Mouse (Mus musculus) myocyte (in vitro differentiated cells): Measurements from ENCODE around the gene Cgnl1. TPM values are rescaled to one million over a fixed set of nuclear protein-coding genes. Genes with fewer than 3 reads are reported as not detected.
A peak's percentile ranks its signal among the peaks of the same experiment; 100 is the strongest.

ENCODE experiments used
- H3K27me3 ChIP-seq: one replicate; pipeline ENCODE4 v1.6.1; 2011; ENCODE audit not compliant: control insufficient read depth, insufficient read depth, insufficient read length
- H3K36me3 ChIP-seq: one replicate; pipeline ENCODE4 v1.6.1; 2011; ENCODE audit not compliant: control insufficient read depth, insufficient read depth
- H3K4me2 ChIP-seq: one replicate; pipeline ENCODE4 v1.6.1; 2011; ENCODE audit warnings: low read depth, control low read depth
- H3K4me3 ChIP-seq: one replicate; pipeline ENCODE4 v1.5.1; 2011; ENCODE audit warnings: mild to moderate bottlenecking, control low read depth, moderate library complexity
- H3K79me2 ChIP-seq: one replicate; pipeline ENCODE4 v1.6.1; 2011; ENCODE audit not compliant: control insufficient read depth, insufficient read depth
- H3ac ChIP-seq: one replicate; pipeline ENCODE4 v1.6.1; 2011; ENCODE audit not compliant: control insufficient read depth, insufficient read length
- CEBPB ChIP-seq: IDR thresholded peaks from 2 replicates; pipeline ENCODE4 v1.6.1; 2011; ENCODE audit warnings: mild to moderate bottlenecking, moderate library complexity; ENCODE audit not compliant: poor library complexity, insufficient read depth, severe bottlenecking
- E2F4 ChIP-seq: IDR thresholded peaks from one replicate; pipeline ENCODE4 v1.6.1; 2011; ENCODE audit warnings: mild to moderate bottlenecking, control low read depth, moderate library complexity; ENCODE audit not compliant: insufficient read depth
- MAX ChIP-seq: IDR thresholded peaks from one replicate; pipeline ENCODE4 v1.6.1; 2011; ENCODE audit warnings: low read depth, mild to moderate bottlenecking, control low read depth
- MYOD1 ChIP-seq, 3 experiments: IDR thresholded peaks; one replicate each; pipeline ENCODE4 v1.6.1; 2011; ENCODE audit warnings: control low read depth in 2 of 3, low read depth in 2 of 3, mild to moderate bottlenecking in 2 of 3, moderate library complexity in 1 of 3; ENCODE audit not compliant: insufficient read length in 2 of 3, control insufficient read depth in 1 of 3
- MYOG ChIP-seq, 3 experiments: IDR thresholded peaks; one replicate each; pipeline ENCODE4 v1.6.1; 2011; ENCODE audit warnings: control low read depth in 2 of 3, low read depth in 2 of 3, mild to moderate bottlenecking in 2 of 3; ENCODE audit not compliant: insufficient read length in 2 of 3, control insufficient read depth in 1 of 3, insufficient read depth in 1 of 3
- POLR2A ChIP-seq: IDR thresholded peaks from one replicate; pipeline ENCODE4 v1.6.1; 2011; ENCODE audit warnings: low read depth, mild to moderate bottlenecking, control low read depth, moderate library complexity; ENCODE audit not compliant: insufficient read length
- POLR2AphosphoS2 ChIP-seq: IDR thresholded peaks from one replicate; pipeline ENCODE4 v1.6.1; 2011; ENCODE audit warnings: low read depth, control low read depth; ENCODE audit not compliant: insufficient read length
- REST ChIP-seq: IDR thresholded peaks from one replicate; pipeline ENCODE4 v1.6.1; 2011; ENCODE audit warnings: mild to moderate bottlenecking, control low read depth, moderate library complexity; ENCODE audit not compliant: insufficient read depth, insufficient read length
- SRF ChIP-seq: IDR thresholded peaks from one replicate; pipeline ENCODE4 v1.6.1; 2011; ENCODE audit warnings: low read depth; ENCODE audit not compliant: control insufficient read depth, insufficient read length
- TCF12 ChIP-seq: IDR thresholded peaks from one replicate; pipeline ENCODE4 v1.6.1; 2011; ENCODE audit warnings: mild to moderate bottlenecking, control low read depth; ENCODE audit not compliant: poor library complexity, insufficient read depth, severe bottlenecking
- TCF3 ChIP-seq: IDR thresholded peaks from one replicate; pipeline ENCODE4 v1.6.1; 2011; ENCODE audit warnings: low read depth, control low read depth; ENCODE audit not compliant: insufficient read length
- USF1 ChIP-seq: IDR thresholded peaks from one replicate; pipeline ENCODE4 v1.6.1; 2011; ENCODE audit warnings: low read depth, mild to moderate bottlenecking, control low read depth, moderate library complexity
- polyA plus RNA-seq: library from polyadenylated mRNA; unstranded; fragments of >200 nt; fragmentation: generic; extraction: Trizol; gene quantifications from one replicate; pipeline ENCODE4 v1.2.1, GENCODE M21; 2012; ENCODE audit warnings: missing spikeins

Cgnl1 gene
- polyA plus RNA-seq, 1 experiment: 3.7 TPM

DNA sequence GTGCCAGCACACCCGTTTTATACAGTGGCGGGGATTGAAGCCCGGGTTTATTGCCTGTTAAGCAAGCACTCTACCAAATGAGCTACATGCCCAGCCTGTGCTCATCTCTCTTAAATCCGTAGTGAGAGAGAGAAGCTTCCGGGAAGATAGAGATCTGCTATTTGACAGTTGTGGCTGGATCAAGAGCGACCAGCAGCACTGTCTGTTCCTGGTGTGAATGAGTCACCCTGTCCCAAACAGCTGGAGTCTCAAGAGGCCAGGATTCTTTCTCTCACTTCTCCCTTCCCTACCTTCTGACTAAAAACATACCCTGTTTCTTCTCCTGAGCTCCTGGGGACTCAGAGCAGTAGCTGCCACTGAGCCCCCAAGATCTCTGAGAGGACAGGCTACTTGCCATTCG lies 63.4 kb downstream of the Cgnl1 start:
- no peaks in the 10 kb centered on the region for H3K27me3 ChIP-seq
- TF ChIP-seq TCF3 (no peak), USF1 (no peak), MYOG (IDR thresholded peaks at IDR 0.05; ENCODE audit: control insufficient read depth in 1 of 3, insufficient read depth in 1 of 3, insufficient read length in 2 of 3, low read depth in 2 of 3) (peak in 1 of 3 experiments; percentile 35), SRF (no peak), TCF12 (no peak), CEBPB (no peak), E2F4 (no peak), MYOD1 (IDR thresholded peaks at IDR 0.05; ENCODE audit: control insufficient read depth in 1 of 3, insufficient read length in 2 of 3, low read depth in 2 of 3) (peak in 2 of 3 experiments; percentile 42 to 61)
- H3K36me3 ChIP-seq: no peaks in the 10 kb centered on the region
- H3ac ChIP-seq: no peak overlapping the region
- no peaks in the 10 kb centered on the region for H3K79me2 ChIP-seq
- no peak overlapping the region for H3K4me3 ChIP-seq
- H3K4me2 ChIP-seq: no peak overlapping the region

DNA sequence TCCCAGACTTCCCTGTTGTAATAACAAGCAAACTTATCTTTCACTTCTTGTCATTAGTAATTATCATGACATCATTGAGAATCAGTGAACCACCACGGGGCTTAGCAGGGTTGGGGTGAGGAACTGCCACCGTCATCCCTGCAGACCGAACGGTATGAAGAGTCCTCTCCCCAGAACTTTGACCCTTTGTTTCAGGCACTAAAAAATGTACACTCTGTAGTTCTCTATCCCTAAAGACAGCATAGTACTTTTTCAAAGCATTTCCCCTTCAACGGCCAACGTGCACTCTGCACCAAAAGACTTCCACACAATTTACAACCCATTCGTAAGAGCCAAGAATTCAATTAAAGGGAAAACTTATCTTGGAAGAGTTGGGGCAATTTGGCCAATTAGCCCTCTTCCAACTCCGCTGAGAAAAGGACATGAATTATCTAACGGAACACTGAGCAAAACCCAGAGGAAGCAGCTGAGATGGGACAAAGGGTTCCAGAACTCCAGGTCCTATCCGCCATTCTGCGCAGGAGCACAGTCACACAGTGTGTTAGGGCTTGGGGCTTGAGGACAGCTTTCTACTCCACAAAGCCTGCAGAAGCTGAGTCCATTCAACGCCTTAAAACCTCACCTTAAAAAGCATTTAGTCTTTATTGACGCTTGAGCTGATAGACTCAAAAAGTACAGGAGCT lies 66.9 kb downstream of the Cgnl1 start:
- H3ac ChIP-seq: no peak overlapping the region
- no peaks in the 10 kb centered on the region for H3K27me3 ChIP-seq
- no peaks in the 10 kb centered on the region for H3K79me2 ChIP-seq
- no peaks in the 10 kb centered on the region for H3K36me3 ChIP-seq
- no peak overlapping the region for H3K4me2 ChIP-seq
- TF ChIP-seq TCF3: no peak
- TF ChIP-seq MAX: no peak
- no peak overlapping the region for H3K4me3 ChIP-seq

GRCm38 (mm10) chr9:71699087-71699486 lies 72.3 kb downstream of the Cgnl1 start:
- TF ChIP-seq USF1 (no peak), MYOD1 (IDR thresholded peaks at IDR 0.05; ENCODE audit: control insufficient read depth in 1 of 3, insufficient read length in 2 of 3, low read depth in 2 of 3) (no peak), E2F4 (no peak), POLR2AphosphoS2 (no peak), MAX (no peak), TCF12 (no peak), CEBPB (no peak), REST (no peak), MYOG (IDR thresholded peaks at IDR 0.05; ENCODE audit: control insufficient read depth in 1 of 3, insufficient read depth in 1 of 3, insufficient read length in 2 of 3, low read depth in 2 of 3) (no peak), SRF (no peak), TCF3 (no peak), POLR2A (no peak)

GRCm38 (mm10) chr9:71698116-71698515 lies 73.3 kb downstream of the Cgnl1 start:
- Histone ChIP-seq H3K4me3 (no peak overlapping the region), H3K79me2 (no peaks in the 10 kb centered on the region), H3ac (no peak overlapping the region), H3K4me2 (no peak overlapping the region), H3K27me3 (no peaks in the 10 kb centered on the region), H3K36me3 (no peaks in the 10 kb centered on the region)
- TF ChIP-seq POLR2AphosphoS2: no peak
- TF ChIP-seq TCF3: no peak
- no peak for TF ChIP-seq MAX

More at GRCm38 (mm10) chr9:71699087-71699486, 72.3 kb downstream of the Cgnl1 start:
- H3K79me2 ChIP-seq: no peaks in the 10 kb centered on the region
- H3K36me3 ChIP-seq: no peaks in the 10 kb centered on the region
- H3K4me3 ChIP-seq: no peak overlapping the region
- H3K4me2 ChIP-seq: no peak overlapping the region
- no peaks in the 10 kb centered on the region for H3K27me3 ChIP-seq
- H3ac ChIP-seq: no peak overlapping the region

- no peak for TF ChIP-seq CEBPB
- no peak for TF ChIP-seq MAX
- TF ChIP-seq TCF3: no peak
- TF ChIP-seq POLR2AphosphoS2: no peak
- TF ChIP-seq MYOG (IDR thresholded peaks at IDR 0.05; ENCODE audit: control insufficient read depth in 1 of 3, insufficient read depth in 1 of 3, insufficient read length in 2 of 3, low read depth in 2 of 3): no peak
- TF ChIP-seq TCF12: no peak
- H3K79me2 ChIP-seq: no peaks in the 10 kb centered on the region
Measured at GRCm38 (mm10) chr9:71697189-71697588, 74.2 kb downstream of the Cgnl1 start.

More at GRCm38 (mm10) chr9:71697189-71697588, 74.2 kb downstream of the Cgnl1 start:
- Histone ChIP-seq H3ac (no peak overlapping the region), H3K36me3 (no peaks in the 10 kb centered on the region), H3K27me3 (no peaks in the 10 kb centered on the region), H3K4me2 (no peak overlapping the region), H3K4me3 (no peak overlapping the region)
